In the genomic region with DNA sequence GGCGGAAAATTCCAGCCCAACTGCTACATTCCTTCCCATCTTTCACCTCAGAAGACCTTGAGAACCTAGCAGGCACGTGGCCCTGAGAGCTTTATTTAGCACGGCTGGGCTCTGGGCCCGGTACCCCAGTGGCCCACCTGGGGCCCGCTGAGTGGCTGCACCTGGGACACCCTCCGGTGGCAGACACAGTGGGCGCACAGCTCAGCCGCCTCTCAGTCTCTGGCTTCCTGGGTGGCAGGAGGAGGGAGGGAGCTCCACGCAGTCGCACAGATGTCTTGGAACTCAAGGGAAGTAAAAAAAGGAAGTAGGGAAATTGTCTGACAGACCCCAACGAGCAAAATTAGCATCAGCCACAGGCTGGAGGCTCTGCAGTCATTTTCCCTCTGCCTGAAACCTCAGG, we compare ENCODE assay signal across 9 mouse cellular contexts.
A peak's percentile ranks its signal among the peaks of the same experiment; 100 is the strongest.
DNase-seq lines count a peak whose midpoint lies in the region; ATAC-seq and TF ChIP-seq lines count a peak whose summit lies in the region.
"Had no signal": no experiment of that assay in that cellular context is flagged by ENCODE, and none has a peak within 500 bp of the region (broad histone marks: within the 10 kb centered on the region; RNA-seq: fewer than 3 reads in every experiment).

No protein-coding gene starts in this region.

- no peak overlapping the region for H3K4me3 ChIP-seq in lung, embryonic 14.5 days (ENCODE audit: low read depth, low read length)
- H3K4me3 ChIP-seq in embryonic facial prominence, embryonic 13.5 days, result no peak overlapping the region
- H3K4me3 ChIP-seq in hindbrain, embryonic 16.5 days (ENCODE audit: low read length), result no peak overlapping the region
- peak overlapping the region; percentile 31 for H3K4me3 ChIP-seq in left cerebral cortex, adult 2 months
- H3K4me3 ChIP-seq: myocyte had no signal

- H3K27ac ChIP-seq in lung, embryonic 14.5 days (ENCODE audit: low read depth), result no peak overlapping the region
- H3K27ac ChIP-seq in embryonic facial prominence, embryonic 13.5 days, result no peak overlapping the region
- H3K27ac ChIP-seq in hindbrain, embryonic 16.5 days (ENCODE audit: low read depth, low read length), result no peak overlapping the region
- H3K27ac ChIP-seq in left cerebral cortex, adult 2 months, result peak overlapping the region; percentile 74

- TF ChIP-seq CTCF in lung, embryonic 14.5 days (IDR thresholded peaks at IDR 0.05; ENCODE audit: low read depth), result no peak
- no peak; the same call in 1 of the 2 replicates for TF ChIP-seq CTCF in left cerebral cortex, adult 2 months (IDR thresholded peaks at IDR 0.05)

- no peaks in the 10 kb centered on the region for H3K27me3 ChIP-seq in lung, embryonic 14.5 days (ENCODE audit: insufficient read depth, low read length)
- no peaks in the 10 kb centered on the region; the same call in 1 of the 2 replicates for H3K27me3 ChIP-seq in embryonic facial prominence, embryonic 13.5 days
- H3K27me3 ChIP-seq in hindbrain, embryonic 16.5 days (replicated peaks; ENCODE audit: control insufficient read depth, insufficient read depth, low read length), result no peaks in the 10 kb centered on the region

- no peaks in the 10 kb centered on the region for H3K36me3 ChIP-seq in lung, embryonic 14.5 days (ENCODE audit: insufficient read depth)
- H3K36me3 ChIP-seq in embryonic facial prominence, embryonic 13.5 days, result no peaks in the 10 kb centered on the region
- H3K36me3 ChIP-seq in hindbrain, embryonic 16.5 days (ENCODE audit: control insufficient read depth, insufficient read depth, low read length), result no peaks in the 10 kb centered on the region

- H3K4me1 ChIP-seq in lung, embryonic 14.5 days (ENCODE audit: insufficient read depth), result peaks cover 4% of the 10 kb centered on the region
- peaks cover 8% of the 10 kb centered on the region for H3K4me1 ChIP-seq in embryonic facial prominence, embryonic 13.5 days
- peaks cover 3% of the 10 kb centered on the region; the same call in 1 of the 2 replicates for H3K4me1 ChIP-seq in hindbrain, embryonic 16.5 days (ENCODE audit: control insufficient read depth, insufficient read depth, low read depth, low read length)

- ATAC-seq in lung, embryonic 14.5 days (ENCODE audit: insufficient read depth), result no peak
- ATAC-seq in embryonic facial prominence, embryonic 13.5 days (ENCODE audit: insufficient number of reproducible peaks, insufficient read depth, low FRiP score, low TSS enrichment, low read depth), result no peak
- ATAC-seq in hindbrain, embryonic 16.5 days, result peak; percentile 54; the same call in 1 of the 2 replicates
- ATAC-seq in activated CD4-positive, CD25-positive, alpha-beta regulatory T cell, adult 4 months, result no peak

- no peak overlapping the region for H3K9ac ChIP-seq in lung, embryonic 14.5 days
- H3K9ac ChIP-seq in embryonic facial prominence, embryonic 13.5 days, result no peak overlapping the region
- no peak overlapping the region for H3K9ac ChIP-seq in hindbrain, embryonic 16.5 days (ENCODE audit: low read depth, low read length)

- no peaks in the 10 kb centered on the region for H3K9me3 ChIP-seq in lung, embryonic 14.5 days (ENCODE audit: low read depth, low read length)
- H3K9me3 ChIP-seq in embryonic facial prominence, embryonic 13.5 days, result no peaks in the 10 kb centered on the region
- H3K9me3 ChIP-seq in hindbrain, embryonic 16.5 days (ENCODE audit: control insufficient read depth, low read length), result no peaks in the 10 kb centered on the region

- DNase-seq in lung, embryonic 14.5 days, result peak; percentile 17
- DNase-seq in lung, postnatal 36 days, result no peak
- DNase-seq in left cerebral cortex, adult 2 months (ENCODE audit: extremely low spot score in 1 of 2, low spot score in 2 of 2), result peak; percentile 66 to 67
- DNase-seq in right cerebral cortex, postnatal 25 days, result peak; percentile 74
- no peak for DNase-seq in urinary bladder, adult 18-20 months (ENCODE audit: low spot score in 2 of 2)

- intact Hi-C loops in left cerebral cortex, adult 2 months (cut with DNase I), result no loop called here

- WGBS in lung, embryonic 14.5 days, result 18% methylated on average over 11 of the region's 11 CpGs
- 18% methylated on average over 11 of the region's 11 CpGs for WGBS in embryonic facial prominence, embryonic 13.5 days
- 19% methylated on average over 11 of the region's 11 CpGs for WGBS in hindbrain, embryonic 16.5 days

- peak overlapping the region; percentile 35; the same call in 1 of the 2 replicates for H3K4me2 ChIP-seq in lung, embryonic 14.5 days
- peak overlapping the region; percentile 40 for H3K4me2 ChIP-seq in embryonic facial prominence, embryonic 13.5 days
- 0 out of 2 replicates have a peak overlapping the region, but pooled peaks have one; percentile 26 for H3K4me2 ChIP-seq in hindbrain, embryonic 16.5 days (ENCODE audit: low read length)

Comparison
In these comparisons a context has a peak if more than half of its experiments do, and no peak if none do; other contexts are left out.
1. DNase-seq: peak in lung, embryonic 14.5 days (single experiment), left cerebral cortex, adult 2 months (2 of 2) and right cerebral cortex, postnatal 25 days (single experiment); none in lung, postnatal 36 days (single experiment) and urinary bladder, adult 18-20 months (0 of 2).
2. Peak in every context shown above with its lines, with median percentiles within 50 percentile points of each other: H3K4me2 ChIP-seq.